Mouse (Mus musculus): ENCODE results near the gene Glt6d1. TPM values are rescaled to one million over a fixed set of nuclear protein-coding genes. Genes with fewer than 3 reads are reported as not detected.

Gene Glt6d1
- total and polyA plus RNA-seq, 3 experiments: not detected

DNA sequence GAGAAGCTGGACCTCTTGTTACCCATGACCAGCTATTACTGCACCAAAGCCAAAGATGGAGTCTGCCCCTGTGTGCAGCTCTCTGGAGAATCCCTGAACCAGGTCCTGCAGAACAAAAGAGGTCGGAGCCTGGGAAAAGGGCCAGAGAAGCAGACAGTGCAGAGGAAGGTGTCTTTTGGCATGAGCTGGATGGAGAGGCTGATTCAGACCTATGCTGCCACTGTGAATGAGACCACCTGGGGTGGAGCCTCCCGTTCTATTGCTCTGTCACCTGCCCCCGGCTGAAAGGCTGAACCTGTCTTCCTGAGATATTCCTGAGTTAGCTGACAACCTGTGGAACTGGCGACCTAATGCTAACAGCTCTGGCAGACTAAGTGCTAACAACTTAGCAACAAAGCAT is 34.7 kb downstream of the Glt6d1 start:
- no peaks in the 10 kb centered on the region for H3K79me2 ChIP-seq (replicated peaks; ENCODE audit: control insufficient read depth, extremely low read depth, insufficient read depth, poor library complexity, severe bottlenecking)
- H3K27me3 ChIP-seq (replicated peaks): peaks cover 53% of the 10 kb centered on the region
- no peak overlapping the region for H3K4me3 ChIP-seq (replicated peaks in 1 of 3; ENCODE audit: low read depth in 2 of 3, low read length in 2 of 3, poor library complexity in 1 of 3)
- H3K4me1 ChIP-seq (ENCODE audit: control insufficient read depth in 1 of 2, insufficient read depth in 2 of 2): no peaks in the 10 kb centered on the region
- no peaks in the 10 kb centered on the region for H3K36me3 ChIP-seq (replicated peaks in 1 of 2; ENCODE audit: control insufficient read depth in 1 of 2, insufficient read depth in 1 of 2, low read length in 1 of 2)
- no peak overlapping the region for H3K4me2 ChIP-seq (ENCODE audit: insufficient read depth, low read depth, poor library complexity, severe bottlenecking)
- H3K9me3 ChIP-seq (replicated peaks; ENCODE audit: low read length): no peaks in the 10 kb centered on the region
- no peak overlapping the region for H3K27ac ChIP-seq (ENCODE audit: insufficient read depth, low read depth)
- TF ChIP-seq ZKSCAN1 (IDR thresholded peaks at IDR 0.05; ENCODE audit: borderline replicate concordance, low read depth, low read length) (no peak), MAX (IDR thresholded peaks at IDR 0.05; ENCODE audit: low read length) (no peak), MEF2A (IDR thresholded peaks at IDR 0.05; ENCODE audit: borderline replicate concordance, low read depth, low read length) (no peak), RAD21 (IDR thresholded peaks at IDR 0.05; ENCODE audit: low read depth, low read length) (no peak), ETS1 (conservative IDR thresholded peaks at IDR 0.05; ENCODE audit: low read depth, low read length) (no peak), NELFE (IDR thresholded peaks at IDR 0.05; ENCODE audit: low read depth, low read length) (no peak)
- no peak for DNase-seq (ENCODE audit: extremely low read depth)
- H3K9ac ChIP-seq (ENCODE audit: insufficient read depth, low read depth): no peak overlapping the region
- in situ Hi-C loops (cut with MboI; ENCODE audit: low pct_ligation_motif_present, low pct_unique_long_range_greater_than_20kb, low sequenced_read_pairs): no loop called here
- dilution Hi-C loops (cut with MboI; ENCODE audit: extremely low pct_ligation_motif_present, extremely low pct_unique_long_range_greater_than_20kb, low sequenced_read_pairs): no loop called here

DNA sequence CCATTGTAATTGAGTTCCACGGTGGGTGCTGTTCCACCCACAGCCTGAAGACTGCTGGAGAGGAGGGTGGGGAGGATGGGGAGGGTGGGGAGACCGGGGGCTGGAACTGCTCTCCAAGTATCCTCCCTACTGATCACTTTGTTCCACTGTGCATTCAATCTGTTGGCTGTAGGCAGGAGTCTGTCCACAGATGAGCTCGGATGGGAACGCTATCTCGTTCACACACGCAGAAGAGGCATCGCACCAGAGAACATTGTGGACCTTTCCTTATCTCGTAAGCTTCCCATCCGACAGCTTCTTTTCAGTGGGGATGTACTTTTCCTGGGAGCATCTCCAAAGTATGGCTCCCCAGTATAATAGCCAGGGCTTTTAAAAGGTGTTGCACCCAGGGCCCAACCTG is 36.6 kb downstream of the Glt6d1 start:
- Histone ChIP-seq H3K4me1 (ENCODE audit: control insufficient read depth in 1 of 2, insufficient read depth in 2 of 2) (peaks cover 0 to 13% of the 10 kb centered on the region in 2 experiments; a peak in 2 of 4 replicates), H3K4me2 (ENCODE audit: insufficient read depth, low read depth, poor library complexity, severe bottlenecking) (no peak overlapping the region), H3K79me2 (replicated peaks; ENCODE audit: control insufficient read depth, extremely low read depth, insufficient read depth, poor library complexity, severe bottlenecking) (no peaks in the 10 kb centered on the region), H3K27ac (ENCODE audit: insufficient read depth, low read depth) (no peak overlapping the region), H3K4me3 (replicated peaks in 1 of 3; ENCODE audit: low read depth in 2 of 3, low read length in 2 of 3, poor library complexity in 1 of 3) (no peak overlapping the region), H3K9ac (ENCODE audit: insufficient read depth, low read depth) (no peak overlapping the region), H3K36me3 (replicated peaks in 1 of 2; ENCODE audit: control insufficient read depth in 1 of 2, insufficient read depth in 1 of 2, low read length in 1 of 2) (no peaks in the 10 kb centered on the region), H3K27me3 (replicated peaks) (peaks cover 42% of the 10 kb centered on the region), H3K9me3 (replicated peaks; ENCODE audit: low read length) (no peaks in the 10 kb centered on the region)
- no peak for DNase-seq (ENCODE audit: extremely low read depth)
- dilution Hi-C loops (cut with MboI; ENCODE audit: extremely low pct_ligation_motif_present, extremely low pct_unique_long_range_greater_than_20kb, low sequenced_read_pairs): no loop called here
- in situ Hi-C loops (cut with MboI; ENCODE audit: low pct_ligation_motif_present, low pct_unique_long_range_greater_than_20kb, low sequenced_read_pairs): no loop called here
- no peak for TF ChIP-seq MAZ (IDR thresholded peaks at IDR 0.05; ENCODE audit: low read depth, low read length)
- no peak for TF ChIP-seq KAT2A (IDR thresholded peaks at IDR 0.05; ENCODE audit: insufficient replicate concordance, low read length)
- no peak for TF ChIP-seq JUN (IDR thresholded peaks at IDR 0.05; ENCODE audit: insufficient read depth, low read depth, low read length)
- TF ChIP-seq ZKSCAN1 (IDR thresholded peaks at IDR 0.05; ENCODE audit: borderline replicate concordance, low read depth, low read length): no peak
- TF ChIP-seq SMC3 (IDR thresholded peaks at IDR 0.05; ENCODE audit: low read depth, low read length): no peak
- TF ChIP-seq ZC3H11A (IDR thresholded peaks at IDR 0.05; ENCODE audit: low read depth, low read length): no peak
- no peak for TF ChIP-seq ELF1 (IDR thresholded peaks at IDR 0.05; ENCODE audit: low read depth, low read length)
- no peak for TF ChIP-seq RCOR1 (conservative IDR thresholded peaks at IDR 0.05; ENCODE audit: low read depth, low read length)
- TF ChIP-seq IRF4 (IDR thresholded peaks at IDR 0.05; ENCODE audit: low read depth, low read length): no peak
- TF ChIP-seq CTCF (conservative IDR thresholded peaks at IDR 0.05 in 1 of 2, IDR thresholded peaks at IDR 0.05 in 1 of 2; ENCODE audit: low read depth in 2 of 2, low read length in 2 of 2): no peak
- TF ChIP-seq HCFC1 (IDR thresholded peaks at IDR 0.05; ENCODE audit: low read depth, low read length): no peak
- no peak for TF ChIP-seq USF2 (conservative IDR thresholded peaks at IDR 0.05; ENCODE audit: low read depth, low read length)
- no peak for TF ChIP-seq E2F4 (IDR thresholded peaks at IDR 0.05; ENCODE audit: insufficient replicate concordance, low read depth, low read length)
- TF ChIP-seq ZNF384 (IDR thresholded peaks at IDR 0.05; ENCODE audit: low read depth, low read length): no peak
- TF ChIP-seq CHD1 (IDR thresholded peaks at IDR 0.05; ENCODE audit: low read depth, low read length): no peak
- TF ChIP-seq ETS1 (conservative IDR thresholded peaks at IDR 0.05; ENCODE audit: low read depth, low read length): no peak
- no peak for TF ChIP-seq NRF1 (IDR thresholded peaks at IDR 0.05; ENCODE audit: low read depth, low read length)
- no peak for TF ChIP-seq MAFK (IDR thresholded peaks at IDR 0.05; ENCODE audit: insufficient replicate concordance, low read length)
- TF ChIP-seq USF1 (IDR thresholded peaks at IDR 0.05; ENCODE audit: low read depth, low read length): no peak
- TF ChIP-seq JUND (conservative IDR thresholded peaks at IDR 0.05; ENCODE audit: low read depth, low read length): no peak

All from CH12.LX (cell line).